Mouse (Mus musculus): ENCODE measurements around the gene Ccdc130. TPM values are rescaled to one million over a fixed set of nuclear protein-coding genes. Genes with fewer than 3 reads are reported as not detected.
A peak's percentile ranks its signal among the peaks of the same experiment; 100 is the strongest.

Gene Ccdc130
- polyA plus RNA-seq, 1 experiment from 2014 or later: 16.1 TPM

GRCm38 (mm10) chr8:84284608-84285063, 14.5 kb upstream of the Ccdc130 start:
- Histone ChIP-seq H3K4me1 (ENCODE audit: control insufficient read depth, insufficient read depth, low read length) (no peaks in the 10 kb centered on the region), H3K4me3 (ENCODE audit: low read depth, low read length) (no peak overlapping the region), H3K9ac (ENCODE audit: low read depth, low read length) (no peak overlapping the region; the same call in 1 of the 2 replicates), H3K4me2 (peak overlapping the region; percentile 43), H3K36me3 (ENCODE audit: control insufficient read depth, insufficient read depth, low read length) (no peaks in the 10 kb centered on the region), H3K9me3 (replicated peaks; ENCODE audit: control insufficient read depth, low read length) (no peaks in the 10 kb centered on the region), H3K27ac (ENCODE audit: low read depth, low read length) (no peak overlapping the region), H3K27me3 (ENCODE audit: control insufficient read depth, insufficient read depth, low read length) (no peaks in the 10 kb centered on the region)
- ATAC-seq (replicated peaks; ENCODE audit: insufficient number of reproducible peaks, low FRiP score, low TSS enrichment): no peak
- 14% methylated on average over 9 of the region's 9 CpGs for WGBS (ENCODE audit: insufficient replicate concordance)

- Histone ChIP-seq H3K27ac (ENCODE audit: low read depth, low read length) (no peak overlapping the region), H3K9ac (ENCODE audit: low read depth, low read length) (no peak overlapping the region), H3K4me1 (ENCODE audit: control insufficient read depth, insufficient read depth, low read length) (0 out of 2 replicates have a peak, but pooled peaks cover 3% of the 10 kb centered on the region), H3K36me3 (ENCODE audit: control insufficient read depth, insufficient read depth, low read length) (no peaks in the 10 kb centered on the region), H3K27me3 (ENCODE audit: control insufficient read depth, insufficient read depth, low read length) (no peaks in the 10 kb centered on the region), H3K4me3 (ENCODE audit: low read depth, low read length) (no peak overlapping the region), H3K9me3 (replicated peaks; ENCODE audit: control insufficient read depth, low read length) (no peaks in the 10 kb centered on the region), H3K4me2 (no peak overlapping the region)
- WGBS (ENCODE audit: insufficient replicate concordance): 51% methylated on average over 10 of the region's 10 CpGs
- no peak for ATAC-seq (replicated peaks; ENCODE audit: insufficient number of reproducible peaks, low FRiP score, low TSS enrichment)
Measured at GRCm38 (mm10) chr8:84280777-84281176, 10.6 kb upstream of the Ccdc130 start.

- Histone ChIP-seq H3K4me2 (no peak overlapping the region), H3K4me1 (ENCODE audit: control insufficient read depth, insufficient read depth, low read length) (0 out of 2 replicates have a peak, but pooled peaks cover 3% of the 10 kb centered on the region), H3K9ac (ENCODE audit: low read depth, low read length) (no peak overlapping the region), H3K27ac (ENCODE audit: low read depth, low read length) (no peak overlapping the region), H3K9me3 (replicated peaks; ENCODE audit: control insufficient read depth, low read length) (no peaks in the 10 kb centered on the region), H3K27me3 (ENCODE audit: control insufficient read depth, insufficient read depth, low read length) (no peaks in the 10 kb centered on the region), H3K4me3 (ENCODE audit: low read depth, low read length) (no peak overlapping the region), H3K36me3 (ENCODE audit: control insufficient read depth, insufficient read depth, low read length) (no peaks in the 10 kb centered on the region)
- WGBS (ENCODE audit: insufficient replicate concordance): 70% methylated on average over 1 of the region's 1 CpGs
- ATAC-seq (replicated peaks; ENCODE audit: insufficient number of reproducible peaks, low FRiP score, low TSS enrichment): no peak
Measured at GRCm38 (mm10) chr8:84276447-84276846, 6.3 kb upstream of the Ccdc130 start.

- H3K4me3 ChIP-seq (ENCODE audit: low read depth, low read length): no peak overlapping the region
- H3K4me1 ChIP-seq (ENCODE audit: control insufficient read depth, insufficient read depth, low read length): peaks cover 10% of the 10 kb centered on the region
- no peaks in the 10 kb centered on the region for H3K9me3 ChIP-seq (replicated peaks; ENCODE audit: control insufficient read depth, low read length)
- no peak for ATAC-seq (replicated peaks; ENCODE audit: insufficient number of reproducible peaks, low FRiP score, low TSS enrichment)
- H3K9ac ChIP-seq (ENCODE audit: low read depth, low read length): no peak overlapping the region
- no peak overlapping the region for H3K27ac ChIP-seq (ENCODE audit: low read depth, low read length)
- H3K27me3 ChIP-seq (ENCODE audit: control insufficient read depth, insufficient read depth, low read length): no peaks in the 10 kb centered on the region
- no peak overlapping the region for H3K4me2 ChIP-seq
- no peaks in the 10 kb centered on the region for H3K36me3 ChIP-seq (ENCODE audit: control insufficient read depth, insufficient read depth, low read length)
- whole genome bisulfite sequencing (ENCODE audit: insufficient replicate concordance): 77% methylated on average over 3 of the region's 3 CpGs
Measured at GRCm38 (mm10) chr8:84273968-84274367, 3.8 kb upstream of the Ccdc130 start.

GRCm38 (mm10) chr8:84272302-84272701, 2.1 kb upstream of the Ccdc130 start:
- no peak overlapping the region for H3K27ac ChIP-seq (ENCODE audit: low read depth, low read length)
- no peak overlapping the region for H3K9ac ChIP-seq (ENCODE audit: low read depth, low read length)
- 65% methylated on average over 4 of the region's 4 CpGs for WGBS (ENCODE audit: insufficient replicate concordance)
- no peaks in the 10 kb centered on the region for H3K27me3 ChIP-seq (ENCODE audit: control insufficient read depth, insufficient read depth, low read length)
- H3K36me3 ChIP-seq (ENCODE audit: control insufficient read depth, insufficient read depth, low read length): no peaks in the 10 kb centered on the region
- no peaks in the 10 kb centered on the region for H3K9me3 ChIP-seq (replicated peaks; ENCODE audit: control insufficient read depth, low read length)
- H3K4me2 ChIP-seq: no peak overlapping the region
- no peak for ATAC-seq (replicated peaks; ENCODE audit: insufficient number of reproducible peaks, low FRiP score, low TSS enrichment)
- peaks cover 8% of the 10 kb centered on the region for H3K4me1 ChIP-seq (ENCODE audit: control insufficient read depth, insufficient read depth, low read length)
- H3K4me3 ChIP-seq (ENCODE audit: low read depth, low read length): no peak overlapping the region

GRCm38 (mm10) chr8:84261098-84261497, 9.1 kb downstream of the Ccdc130 start:
- Histone ChIP-seq H3K4me3 (ENCODE audit: low read depth, low read length) (no peak overlapping the region), H3K9me3 (replicated peaks; ENCODE audit: control insufficient read depth, low read length) (no peaks in the 10 kb centered on the region), H3K9ac (ENCODE audit: low read depth, low read length) (no peak overlapping the region), H3K4me1 (ENCODE audit: control insufficient read depth, insufficient read depth, low read length) (peaks cover 8% of the 10 kb centered on the region), H3K4me2 (no peak overlapping the region), H3K27ac (ENCODE audit: low read depth, low read length) (no peak overlapping the region), H3K27me3 (ENCODE audit: control insufficient read depth, insufficient read depth, low read length) (no peaks in the 10 kb centered on the region), H3K36me3 (ENCODE audit: control insufficient read depth, insufficient read depth, low read length) (peaks cover 39% of the 10 kb centered on the region)
- ATAC-seq (replicated peaks; ENCODE audit: insufficient number of reproducible peaks, low FRiP score, low TSS enrichment): no peak
- WGBS (ENCODE audit: insufficient replicate concordance): 90% methylated on average over 4 of the region's 4 CpGs

- Histone ChIP-seq H3K27me3 (ENCODE audit: control insufficient read depth, insufficient read depth, low read length) (no peaks in the 10 kb centered on the region), H3K27ac (ENCODE audit: low read depth, low read length) (peak within 1 kb of the TSS; percentile 89), H3K36me3 (ENCODE audit: control insufficient read depth, insufficient read depth, low read length) (peaks cover 41% of the 10 kb centered on the region), H3K4me2 (peak within 1 kb of the TSS; percentile 99), H3K9ac (ENCODE audit: low read depth, low read length) (peak within 1 kb of the TSS; percentile 90), H3K9me3 (replicated peaks; ENCODE audit: control insufficient read depth, low read length) (no peaks in the 10 kb centered on the region), H3K4me3 (ENCODE audit: low read depth, low read length) (peak within 1 kb of the TSS; percentile 78), H3K4me1 (ENCODE audit: control insufficient read depth, insufficient read depth, low read length) (peaks cover 10% of the 10 kb centered on the region)
- under 1% methylated on average over 62 of the region's 64 CpGs for WGBS (ENCODE audit: insufficient replicate concordance)
- peak; percentile 75 for ATAC-seq (replicated peaks; ENCODE audit: insufficient number of reproducible peaks, low FRiP score, low TSS enrichment)
Measured at GRCm38 (mm10) chr8:84256822-84257610, 13.2 kb downstream of the Ccdc130 start, which contains the start of gene Mri1. Gene Mri1 (minus strand): TSS chr8:84257326.

GRCm38 (mm10) chr8:84256458-84256821, 13.7 kb downstream of the Ccdc130 start:
- peak overlapping the region; percentile 78 for H3K4me3 ChIP-seq (ENCODE audit: low read depth, low read length)
- WGBS (ENCODE audit: insufficient replicate concordance): 9% methylated on average over 6 of the region's 6 CpGs
- peak overlapping the region; percentile 89 for H3K27ac ChIP-seq (ENCODE audit: low read depth, low read length)
- peak overlapping the region; percentile 90 for H3K9ac ChIP-seq (ENCODE audit: low read depth, low read length)
- H3K4me1 ChIP-seq (ENCODE audit: control insufficient read depth, insufficient read depth, low read length): peaks cover 10% of the 10 kb centered on the region
- peaks cover 43% of the 10 kb centered on the region for H3K36me3 ChIP-seq (ENCODE audit: control insufficient read depth, insufficient read depth, low read length)
- H3K9me3 ChIP-seq (replicated peaks; ENCODE audit: control insufficient read depth, low read length): no peaks in the 10 kb centered on the region
- H3K4me2 ChIP-seq: peak overlapping the region; percentile 99
- 0 out of 2 replicates have a peak, but pooled peaks have one; percentile 36 for ATAC-seq (replicated peaks; ENCODE audit: insufficient number of reproducible peaks, low FRiP score, low TSS enrichment)
- no peaks in the 10 kb centered on the region for H3K27me3 ChIP-seq (ENCODE audit: control insufficient read depth, insufficient read depth, low read length)
